Mouse (Mus musculus) small intestine, adult 2 months (tissue): ENCODE data around the gene Trp73. TPM values are rescaled to one million over a fixed set of nuclear protein-coding genes. Genes with fewer than 3 reads are reported as not detected.

ENCODE experiments used
- H3K27ac ChIP-seq: fragments of 200-500 bp; 2 replicates; pipeline ENCODE4 v1.5.1; 2012; ENCODE audit warnings: low read depth, low read length, control low read depth, inconsistent platforms; ENCODE audit not compliant: insufficient read depth
- H3K27me3 ChIP-seq: fragments of 200-500 bp; 2 replicates; pipeline ENCODE4 v1.6.1; 2012; ENCODE audit warnings: mild to moderate bottlenecking, moderate library complexity, low read length, inconsistent platforms; ENCODE audit not compliant: control insufficient read depth, insufficient read depth
- H3K36me3 ChIP-seq: fragments of 200-500 bp; 2 replicates; pipeline ENCODE4 v1.6.1; 2012; ENCODE audit warnings: mild to moderate bottlenecking, low read length, control low read depth, inconsistent platforms; ENCODE audit not compliant: control insufficient read depth, insufficient read depth
- H3K4me1 ChIP-seq: fragments of 200-500 bp; 2 replicates; pipeline ENCODE4 v1.6.1; 2012; ENCODE audit warnings: low read length, inconsistent platforms, mixed read lengths; ENCODE audit not compliant: control insufficient read depth, insufficient read depth, insufficient read length
- H3K4me3 ChIP-seq: fragments of 200-500 bp; 2 replicates; pipeline ENCODE4 v1.5.1; 2012; ENCODE audit warnings: low read depth, mild to moderate bottlenecking, control low read depth, inconsistent platforms, low read length, moderate library complexity
- CTCF ChIP-seq: fragments of 200-500 bp; IDR thresholded peaks from 2 replicates; pipeline ENCODE4 v1.5.1; 2012; ENCODE audit warnings: low read depth, mild to moderate bottlenecking, control low read depth, inconsistent platforms, low read length, moderate library complexity, mixed read lengths; ENCODE audit not compliant: insufficient replicate concordance, insufficient read length; ENCODE audit errors: extremely low read depth
- POLR2A ChIP-seq: fragments of 200-500 bp; IDR thresholded peaks from 2 replicates; pipeline ENCODE4 v1.6.1; 2012; ENCODE audit warnings: low read depth, mild to moderate bottlenecking, control low read depth, inconsistent platforms, low read length, moderate library complexity
- WGBS: fragments of 180-500 bp; shearing (Covaris S2); methylation state at CpG from one replicate; pipeline ENCODE4 v1.1.7; 2018; 5-methylcytosine and 5-hydroxymethylcytosine counted together
- polyA plus RNA-seq: library from polyadenylated mRNA; depleted of rRNA; stranded (reverse); fragments of >200 nt; gene quantifications from 2 replicates; pipeline ENCODE4 v1.2.3, GENCODE M21; 2012

The Trp73 gene
- polyA plus RNA-seq, 1 experiment = 0.58 TPM

- H3K36me3 ChIP-seq = no peaks in the 10 kb centered on the region
- H3K27me3 ChIP-seq = no peaks in the 10 kb centered on the region
- no peak overlapping the region for H3K4me3 ChIP-seq
- peaks cover 2% of the 10 kb centered on the region; the same call in 1 of the 2 replicates for H3K4me1 ChIP-seq
- no peak overlapping the region for H3K27ac ChIP-seq
- TF ChIP-seq POLR2A (no peak), CTCF (no peak)
- 68% methylated on average over 8 of the region's 8 CpGs for WGBS
Measured at GRCm38 (mm10) chr4:154103386-154103785, 36.6 kb downstream of the Trp73 start.

- Histone ChIP-seq H3K4me3 (no peak overlapping the region), H3K4me1 (no peaks in the 10 kb centered on the region), H3K36me3 (no peaks in the 10 kb centered on the region), H3K27ac (no peak overlapping the region), H3K27me3 (no peaks in the 10 kb centered on the region)
- WGBS = 46% methylated on average over 7 of the region's 7 CpGs
- TF ChIP-seq POLR2A = no peak
- TF ChIP-seq CTCF = no peak
Measured at GRCm38 (mm10) chr4:154099361-154099760, 40.6 kb downstream of the Trp73 start.

- H3K27ac ChIP-seq = no peak overlapping the region
- H3K36me3 ChIP-seq = no peaks in the 10 kb centered on the region
- WGBS = 19% methylated on average over 6 of the region's 6 CpGs
- no peaks in the 10 kb centered on the region for H3K27me3 ChIP-seq
- H3K4me1 ChIP-seq = no peaks in the 10 kb centered on the region
- TF ChIP-seq CTCF = no peak
- no peak for TF ChIP-seq POLR2A
- no peak overlapping the region for H3K4me3 ChIP-seq
Measured at GRCm38 (mm10) chr4:154096111-154096510, 43.9 kb downstream of the Trp73 start.

GRCm38 (mm10) chr4:154093210-154093609 lies 46.8 kb downstream of the Trp73 start:
- WGBS = 13% methylated on average over 9 of the region's 9 CpGs
- peak; percentile 70; the same call in 1 of the 2 replicates for TF ChIP-seq CTCF
- no peak for TF ChIP-seq POLR2A

GRCm38 (mm10) chr4:154091356-154091755 lies 48.7 kb downstream of the Trp73 start:
- Histone ChIP-seq H3K27ac (no peak overlapping the region), H3K4me1 (no peaks in the 10 kb centered on the region), H3K4me3 (no peak overlapping the region), H3K27me3 (no peaks in the 10 kb centered on the region), H3K36me3 (no peaks in the 10 kb centered on the region)
- WGBS = 66% methylated on average over 8 of the region's 8 CpGs
- TF ChIP-seq CTCF = no peak
- TF ChIP-seq POLR2A = no peak

More at GRCm38 (mm10) chr4:154093210-154093609, 46.8 kb downstream of the Trp73 start:
- no peak overlapping the region for H3K27ac ChIP-seq
- no peaks in the 10 kb centered on the region for H3K4me1 ChIP-seq
- H3K4me3 ChIP-seq = no peak overlapping the region
- H3K36me3 ChIP-seq = no peaks in the 10 kb centered on the region
- no peaks in the 10 kb centered on the region for H3K27me3 ChIP-seq

- peak; percentile 32; the same call in 1 of the 2 replicates for TF ChIP-seq CTCF
- no peak for TF ChIP-seq POLR2A
- WGBS = 51% methylated on average over 5 of the region's 5 CpGs
- H3K27me3 ChIP-seq = no peaks in the 10 kb centered on the region
- no peak overlapping the region for H3K27ac ChIP-seq
- no peaks in the 10 kb centered on the region for H3K4me1 ChIP-seq
- H3K4me3 ChIP-seq = no peak overlapping the region
- no peaks in the 10 kb centered on the region for H3K36me3 ChIP-seq
Measured at GRCm38 (mm10) chr4:154089205-154089604, 50.8 kb downstream of the Trp73 start.

GRCm38 (mm10) chr4:154086436-154086835 lies 53.6 kb downstream of the Trp73 start:
- TF ChIP-seq POLR2A (no peak), CTCF (no peak)
- no peak overlapping the region for H3K27ac ChIP-seq
- H3K27me3 ChIP-seq = no peaks in the 10 kb centered on the region
- no peaks in the 10 kb centered on the region for H3K4me1 ChIP-seq
- H3K4me3 ChIP-seq = no peak overlapping the region
- no peaks in the 10 kb centered on the region for H3K36me3 ChIP-seq
- 78% methylated on average over 8 of the region's 8 CpGs for WGBS

- Histone ChIP-seq H3K4me3 (no peak overlapping the region), H3K4me1 (no peaks in the 10 kb centered on the region), H3K27me3 (no peaks in the 10 kb centered on the region), H3K36me3 (no peaks in the 10 kb centered on the region), H3K27ac (no peak overlapping the region)
- TF ChIP-seq POLR2A (no peak), CTCF (no peak)
- 70% methylated on average over 3 of the region's 3 CpGs for WGBS
Measured at GRCm38 (mm10) chr4:154085856-154086255, 54.2 kb downstream of the Trp73 start.
